Mouse (Mus musculus): Measurements from ENCODE around the gene Gcnt3.

GRCm38 (mm10) chr9:70040570-70040969 is 2.7 kb upstream of the Gcnt3 start:
- TF ChIP-seq CTCF (IDR thresholded peaks at IDR 0.05) = no peak
- no peak for TF ChIP-seq POLR2A (IDR thresholded peaks at IDR 0.05; ENCODE audit: insufficient read depth, low read depth, low read length)
- TF ChIP-seq EP300 (IDR thresholded peaks at IDR 0.05; ENCODE audit: insufficient read depth, low read depth, low read length) = no peak
